Mouse (Mus musculus) layer of hippocampus, adult 11-12 months (tissue): Measurements from ENCODE around the gene Lmo1.
"Not testable (repeated sequence)": the region's sequence is repeated elsewhere in the genome, so short reads cannot be mapped to it uniquely, and the experiment has no call there.

ENCODE experiments used
- DNase-seq: peaks from one replicate; pipeline ENCODE4 v3.0.0; 2022; ENCODE audit warnings: low spot score

Gene Lmo1

GRCm38 (mm10) chr7:109115488-109115887, 59.5 kb downstream of the Lmo1 start:
- not testable (repeated sequence) for DNase-seq

- no peak for DNase-seq
Observed at GRCm38 (mm10) chr7:109114950-109115349, 60.1 kb downstream of the Lmo1 start.

DNA sequence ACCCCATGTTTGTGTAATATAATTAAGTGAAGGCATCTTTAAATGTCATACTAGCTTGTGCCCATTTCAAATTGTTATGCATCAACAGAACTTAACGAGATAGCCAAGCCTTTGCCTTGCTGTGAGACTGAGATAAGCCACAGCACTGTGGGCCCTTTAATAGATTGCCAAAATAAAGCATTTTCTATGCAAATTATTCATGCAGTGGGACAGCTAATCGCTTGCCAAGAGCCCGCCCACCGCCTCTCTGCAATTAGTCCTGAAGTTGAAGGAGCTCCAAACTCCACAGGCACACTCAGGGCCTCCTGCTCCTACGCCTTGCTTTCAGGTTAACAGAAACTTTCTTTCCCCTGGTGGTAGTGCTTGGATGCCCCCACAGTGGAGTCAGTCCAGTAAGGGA, 64.0 kb downstream of the Lmo1 start:
- peak; percentile 75 for DNase-seq

DNA sequence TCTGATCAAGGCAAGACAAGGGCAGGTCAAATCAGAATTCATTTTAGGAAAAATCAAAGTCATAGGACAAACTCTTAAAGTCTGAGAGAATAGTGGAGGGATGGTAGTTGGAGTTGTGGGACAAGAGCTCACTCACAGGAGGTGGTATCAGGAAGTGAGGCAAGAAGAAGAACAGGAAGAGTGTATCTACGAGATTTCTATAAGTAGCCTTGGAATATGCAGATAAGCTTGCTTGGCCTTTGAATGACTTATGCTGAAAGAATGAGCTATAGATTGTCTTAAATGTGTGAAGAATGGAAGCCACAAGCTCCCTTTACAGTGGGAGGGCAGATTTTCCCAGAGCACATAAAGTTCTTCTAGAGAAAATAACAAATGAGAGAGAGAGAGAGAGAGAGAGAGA, 70.1 kb downstream of the Lmo1 start:
- DNase-seq: no peak

DNA sequence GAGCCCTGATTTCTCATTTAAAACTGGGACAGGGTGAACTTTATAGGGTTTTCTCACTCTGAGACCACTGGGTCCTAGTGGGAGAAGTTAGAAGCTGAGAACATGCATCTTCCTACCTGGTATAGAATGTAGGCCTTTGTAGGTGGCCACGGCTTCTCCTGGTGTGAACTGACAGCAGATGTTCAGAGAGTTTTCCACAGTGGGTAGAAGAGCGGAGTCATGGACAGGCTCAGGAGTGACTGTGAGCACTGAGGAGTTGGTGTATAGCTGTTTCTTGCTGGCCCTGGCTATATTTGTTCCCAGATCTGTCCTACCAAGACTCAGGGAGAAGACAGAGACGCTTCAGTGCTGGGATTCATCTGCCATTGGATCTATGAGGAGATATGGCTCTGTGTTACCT, 73.8 kb downstream of the Lmo1 start:
- DNase-seq: no peak

GRCm38 (mm10) chr7:109098145-109099018, 76.6 kb downstream of the Lmo1 start:
- peak; percentile 30 for DNase-seq

GRCm38 (mm10) chr7:109097203-109097602, 77.8 kb downstream of the Lmo1 start:
- no peak for DNase-seq

- DNase-seq: no peak
Observed at GRCm38 (mm10) chr7:109096618-109097017, 78.4 kb downstream of the Lmo1 start.

DNA sequence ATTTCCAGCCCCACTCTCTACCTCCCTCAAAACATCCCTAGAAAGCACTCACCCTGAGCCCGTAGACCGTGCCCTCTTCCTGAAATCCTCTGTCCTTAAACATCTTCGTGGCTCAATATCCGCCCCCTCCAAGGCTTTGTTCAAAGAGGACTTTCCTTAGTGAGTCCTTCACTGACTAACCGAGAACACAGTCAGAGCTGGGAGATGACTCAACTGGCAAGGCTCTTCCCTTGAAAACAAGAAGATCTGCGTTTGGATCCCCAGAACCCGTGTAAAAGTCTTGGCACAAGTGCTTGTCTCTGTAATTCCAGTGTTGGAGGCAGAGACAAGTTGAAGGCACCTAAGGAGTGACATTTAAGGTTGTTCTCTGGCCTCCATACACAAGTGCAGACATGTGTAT, 80.7 kb downstream of the Lmo1 start:
- DNase-seq: no peak

DNA sequence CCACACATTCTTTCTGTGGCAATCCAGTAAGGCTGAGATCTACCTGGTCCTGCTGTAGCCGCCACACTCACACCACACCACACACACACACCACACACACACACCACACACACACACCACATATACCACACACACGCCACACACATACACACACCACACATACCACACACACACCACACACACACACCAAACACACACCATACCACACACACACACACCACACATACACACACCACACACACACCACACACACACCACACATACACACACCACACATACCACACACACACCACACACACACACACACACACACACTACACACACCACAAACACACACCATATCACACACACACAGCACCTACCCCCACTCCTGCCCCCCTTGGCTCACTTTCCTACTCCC, 83.7 kb downstream of the Lmo1 start:
- not testable (repeated sequence) for DNase-seq
